Mouse (Mus musculus): Measurements from ENCODE around the gene Gins2. TPM values are rescaled to one million over a fixed set of nuclear protein-coding genes. Genes with fewer than 3 reads are reported as not detected.

The Gins2 gene
- polyA plus RNA-seq, 1 experiment from 2014 or later: 20.3 TPM

- Histone ChIP-seq H3K4me1 (ENCODE audit: insufficient read depth) (peaks cover 11% of the 10 kb centered on the region; the same call in 1 of the 2 replicates), H3K36me3 (replicated peaks; ENCODE audit: insufficient read depth, low read length) (peaks cover 89% of the 10 kb centered on the region), H3K9me3 (ENCODE audit: low read length) (no peaks in the 10 kb centered on the region), H3K9ac (replicated peaks) (no peak overlapping the region), H3K27ac (ENCODE audit: low read depth) (no peak overlapping the region), H3K27me3 (ENCODE audit: insufficient read depth, low read length) (no peaks in the 10 kb centered on the region), H3K4me2 (ENCODE audit: low read depth, low read length) (no peak overlapping the region), H3K4me3 (ENCODE audit: low read depth, low read length) (no peak overlapping the region)
- TF ChIP-seq CTCF (IDR thresholded peaks at IDR 0.05; ENCODE audit: low read depth): no peak
- TF ChIP-seq EP300 (IDR thresholded peaks at IDR 0.05; ENCODE audit: low read depth): no peak
- ATAC-seq (no peak), DNase-seq (no peak)
- WGBS (ENCODE audit: insufficient replicate concordance): 95% methylated on average over 17 of the region's 17 CpGs
These were observed 11.3 kb downstream of the Gins2 start for GRCm38 (mm10) chr8:120577821-120578220.

GRCm38 (mm10) chr8:120575801-120576200, 13.3 kb downstream of the Gins2 start:
- 0 out of 2 replicates have a peak, but pooled peaks have one; percentile 8 for ATAC-seq
- no peak overlapping the region for H3K27ac ChIP-seq (ENCODE audit: low read depth)
- TF ChIP-seq CTCF (IDR thresholded peaks at IDR 0.05; ENCODE audit: low read depth): no peak
- TF ChIP-seq EP300 (IDR thresholded peaks at IDR 0.05; ENCODE audit: low read depth): no peak
- H3K4me2 ChIP-seq (ENCODE audit: low read depth, low read length): no peak overlapping the region
- WGBS (ENCODE audit: insufficient replicate concordance): 69% methylated on average over 9 of the region's 9 CpGs
- H3K36me3 ChIP-seq (replicated peaks; ENCODE audit: insufficient read depth, low read length): peaks cover 99% of the 10 kb centered on the region
- H3K27me3 ChIP-seq (ENCODE audit: insufficient read depth, low read length): no peaks in the 10 kb centered on the region
- H3K4me1 ChIP-seq (ENCODE audit: insufficient read depth): peaks cover 11% of the 10 kb centered on the region; the same call in 1 of the 2 replicates
- no peak for DNase-seq
- no peaks in the 10 kb centered on the region for H3K9me3 ChIP-seq (ENCODE audit: low read length)
- H3K9ac ChIP-seq (replicated peaks): no peak overlapping the region
- no peak overlapping the region for H3K4me3 ChIP-seq (ENCODE audit: low read depth, low read length)

GRCm38 (mm10) chr8:120574941-120575340, 14.2 kb downstream of the Gins2 start:
- Histone ChIP-seq H3K4me3 (ENCODE audit: low read depth, low read length) (no peak overlapping the region), H3K9ac (replicated peaks) (no peak overlapping the region), H3K36me3 (replicated peaks; ENCODE audit: insufficient read depth, low read length) (peaks cover 99% of the 10 kb centered on the region), H3K9me3 (ENCODE audit: low read length) (no peaks in the 10 kb centered on the region), H3K27ac (ENCODE audit: low read depth) (no peak overlapping the region), H3K4me1 (ENCODE audit: insufficient read depth) (peaks cover 11% of the 10 kb centered on the region), H3K27me3 (ENCODE audit: insufficient read depth, low read length) (no peaks in the 10 kb centered on the region), H3K4me2 (ENCODE audit: low read depth, low read length) (no peak overlapping the region)
- ATAC-seq: no peak
- TF ChIP-seq CTCF (IDR thresholded peaks at IDR 0.05; ENCODE audit: low read depth) (no peak), EP300 (IDR thresholded peaks at IDR 0.05; ENCODE audit: low read depth) (no peak)
- no peak for DNase-seq
- WGBS (ENCODE audit: insufficient replicate concordance): 83% methylated on average over 19 of the region's 19 CpGs

- Histone ChIP-seq H3K4me1 (ENCODE audit: insufficient read depth) (peaks cover 11% of the 10 kb centered on the region), H3K4me2 (ENCODE audit: low read depth, low read length) (no peak overlapping the region), H3K27ac (ENCODE audit: low read depth) (no peak overlapping the region), H3K9me3 (ENCODE audit: low read length) (no peaks in the 10 kb centered on the region), H3K4me3 (ENCODE audit: low read depth, low read length) (no peak overlapping the region), H3K9ac (replicated peaks) (no peak overlapping the region), H3K27me3 (ENCODE audit: insufficient read depth, low read length) (no peaks in the 10 kb centered on the region), H3K36me3 (replicated peaks; ENCODE audit: insufficient read depth, low read length) (peaks cover 100% of the 10 kb centered on the region)
- 91% methylated on average over 11 of the region's 11 CpGs for whole genome bisulfite sequencing (ENCODE audit: insufficient replicate concordance)
- no peak for ATAC-seq
- TF ChIP-seq EP300 (IDR thresholded peaks at IDR 0.05; ENCODE audit: low read depth): no peak
- no peak for TF ChIP-seq CTCF (IDR thresholded peaks at IDR 0.05; ENCODE audit: low read depth)
- no peak for DNase-seq
These were observed 15.2 kb downstream of the Gins2 start for GRCm38 (mm10) chr8:120573866-120574265.

GRCm38 (mm10) chr8:120572534-120572933, 16.6 kb downstream of the Gins2 start:
- ATAC-seq: 0 out of 2 replicates have a peak, but pooled peaks have one; percentile 13
- Histone ChIP-seq H3K36me3 (replicated peaks; ENCODE audit: insufficient read depth, low read length) (peaks cover 100% of the 10 kb centered on the region), H3K4me1 (ENCODE audit: insufficient read depth) (peaks cover 11% of the 10 kb centered on the region), H3K9ac (replicated peaks) (no peak overlapping the region), H3K4me3 (ENCODE audit: low read depth, low read length) (no peak overlapping the region), H3K9me3 (ENCODE audit: low read length) (no peaks in the 10 kb centered on the region), H3K27me3 (ENCODE audit: insufficient read depth, low read length) (no peaks in the 10 kb centered on the region), H3K4me2 (ENCODE audit: low read depth, low read length) (no peak overlapping the region), H3K27ac (ENCODE audit: low read depth) (peak overlapping the region; percentile 77)
- peak; percentile 65 for DNase-seq
- 72% methylated on average over 21 of the region's 21 CpGs for WGBS (ENCODE audit: insufficient replicate concordance)
- TF ChIP-seq EP300 (IDR thresholded peaks at IDR 0.05; ENCODE audit: low read depth): no peak
- TF ChIP-seq CTCF (IDR thresholded peaks at IDR 0.05; ENCODE audit: low read depth): peak; percentile 52

GRCm38 (mm10) chr8:120571561-120571960, 17.5 kb downstream of the Gins2 start:
- H3K9ac ChIP-seq (replicated peaks): no peak overlapping the region
- H3K4me3 ChIP-seq (ENCODE audit: low read depth, low read length): no peak overlapping the region
- H3K27me3 ChIP-seq (ENCODE audit: insufficient read depth, low read length): no peaks in the 10 kb centered on the region
- TF ChIP-seq EP300 (IDR thresholded peaks at IDR 0.05; ENCODE audit: low read depth): no peak
- TF ChIP-seq CTCF (IDR thresholded peaks at IDR 0.05; ENCODE audit: low read depth): no peak; the same call in 1 of the 2 replicates
- 81% methylated on average over 8 of the region's 8 CpGs for WGBS (ENCODE audit: insufficient replicate concordance)
- ATAC-seq: peak; percentile 37
- H3K36me3 ChIP-seq (replicated peaks; ENCODE audit: insufficient read depth, low read length): peaks cover 100% of the 10 kb centered on the region
- peaks cover 11% of the 10 kb centered on the region for H3K4me1 ChIP-seq (ENCODE audit: insufficient read depth)
- H3K9me3 ChIP-seq (ENCODE audit: low read length): no peaks in the 10 kb centered on the region
- H3K27ac ChIP-seq (ENCODE audit: low read depth): peak overlapping the region; percentile 77
- peak; percentile 51 for DNase-seq
- H3K4me2 ChIP-seq (ENCODE audit: low read depth, low read length): no peak overlapping the region
